Mouse (Mus musculus): ENCODE measurements around the gene Gp9.

Gp9 gene

DNA sequence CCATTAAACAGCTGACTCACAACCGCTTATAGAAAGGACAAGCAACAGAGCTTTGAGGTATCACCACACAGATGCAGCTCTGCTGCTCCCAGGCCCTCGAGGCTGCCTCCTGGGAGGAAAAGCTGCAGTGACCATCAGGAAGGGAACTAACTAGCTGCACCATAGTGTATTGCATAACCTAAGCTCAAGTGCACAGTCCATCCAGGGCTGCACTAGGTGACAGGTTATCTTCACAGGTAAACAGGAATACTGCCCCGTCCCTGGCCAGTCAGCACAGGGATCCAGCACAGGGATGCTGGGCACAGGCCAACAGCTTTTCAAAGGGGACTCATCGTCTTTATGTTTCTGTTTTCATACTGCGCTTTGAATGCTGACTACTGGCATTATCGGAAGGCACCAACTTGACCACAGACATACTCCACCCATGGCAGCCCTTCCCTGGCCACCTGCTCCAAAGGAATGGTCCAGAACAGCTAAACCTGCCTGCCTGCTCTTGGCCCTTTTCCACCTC is 31.8 kb downstream of the Gp9 start:
- no peak for DNase-seq (ENCODE audit: low read depth, low spot score)

DNA sequence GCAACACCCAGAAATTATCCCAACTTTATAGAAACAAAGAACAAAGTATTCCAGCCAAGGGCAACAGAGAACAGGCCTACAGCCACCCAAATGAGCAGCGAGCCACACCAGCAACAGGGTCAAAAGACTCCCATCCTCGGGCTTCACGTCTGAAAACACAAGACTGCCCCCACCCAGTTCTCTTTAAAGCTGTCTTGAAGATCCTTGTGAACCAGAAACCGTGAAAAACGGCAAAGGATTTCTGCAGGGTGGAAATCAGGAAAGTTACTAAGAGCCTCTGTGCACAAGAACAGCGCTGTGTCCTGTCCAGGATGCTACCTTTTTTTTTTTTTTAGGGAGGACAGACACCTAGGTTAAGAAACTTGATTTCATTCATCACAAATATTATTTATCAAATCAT is 32.4 kb downstream of the Gp9 start:
- DNase-seq (ENCODE audit: low read depth, low spot score): no peak

DNA sequence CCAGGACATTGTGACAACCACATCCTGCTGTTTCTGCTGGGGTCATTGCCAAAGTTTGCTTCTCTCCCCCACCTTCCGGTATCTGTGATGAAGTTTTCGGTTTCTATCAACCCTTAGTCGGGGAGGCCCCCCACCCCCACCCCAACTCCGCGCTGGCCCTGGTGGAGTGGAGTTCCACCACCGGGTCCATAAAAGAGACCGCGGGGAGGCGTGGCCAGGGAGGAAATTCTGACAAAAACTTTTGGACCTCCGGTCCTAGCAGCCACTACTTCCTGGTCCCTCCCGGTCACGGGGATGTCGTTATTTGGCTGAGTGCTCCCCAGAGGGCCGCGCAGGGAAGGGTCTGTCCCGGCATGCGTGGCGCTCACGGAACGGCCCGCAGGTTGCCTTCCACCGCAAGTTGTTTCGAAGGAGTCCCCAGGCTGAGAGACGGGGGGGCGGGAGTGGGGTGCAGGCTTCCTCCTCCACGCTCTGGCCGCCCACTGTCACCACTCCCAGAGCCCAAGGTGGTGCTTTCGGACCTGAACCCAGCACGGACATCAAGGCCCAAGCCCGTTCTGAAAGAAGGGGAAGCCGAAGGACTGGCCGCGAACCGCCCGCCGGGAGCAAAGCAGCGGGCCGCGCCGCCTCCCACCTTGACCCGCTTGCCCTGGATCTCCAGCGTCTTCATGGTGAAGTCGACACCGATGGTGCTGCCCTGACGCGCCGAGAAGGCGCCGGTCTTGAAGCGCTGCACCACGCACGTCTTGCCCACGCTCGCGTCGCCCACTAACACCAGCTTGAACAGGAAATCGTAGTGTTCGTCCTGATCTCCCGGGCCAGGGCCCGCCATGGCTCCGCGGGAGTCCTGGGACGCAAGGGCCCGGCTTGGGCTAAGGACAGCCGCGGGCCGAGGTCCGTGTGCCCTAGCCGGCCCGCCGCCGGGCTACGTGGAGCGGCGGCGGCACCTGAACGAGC is 33.1 kb downstream of the Gp9 start:
- peak; percentile 27 for DNase-seq (ENCODE audit: low read depth, low spot score)

DNA sequence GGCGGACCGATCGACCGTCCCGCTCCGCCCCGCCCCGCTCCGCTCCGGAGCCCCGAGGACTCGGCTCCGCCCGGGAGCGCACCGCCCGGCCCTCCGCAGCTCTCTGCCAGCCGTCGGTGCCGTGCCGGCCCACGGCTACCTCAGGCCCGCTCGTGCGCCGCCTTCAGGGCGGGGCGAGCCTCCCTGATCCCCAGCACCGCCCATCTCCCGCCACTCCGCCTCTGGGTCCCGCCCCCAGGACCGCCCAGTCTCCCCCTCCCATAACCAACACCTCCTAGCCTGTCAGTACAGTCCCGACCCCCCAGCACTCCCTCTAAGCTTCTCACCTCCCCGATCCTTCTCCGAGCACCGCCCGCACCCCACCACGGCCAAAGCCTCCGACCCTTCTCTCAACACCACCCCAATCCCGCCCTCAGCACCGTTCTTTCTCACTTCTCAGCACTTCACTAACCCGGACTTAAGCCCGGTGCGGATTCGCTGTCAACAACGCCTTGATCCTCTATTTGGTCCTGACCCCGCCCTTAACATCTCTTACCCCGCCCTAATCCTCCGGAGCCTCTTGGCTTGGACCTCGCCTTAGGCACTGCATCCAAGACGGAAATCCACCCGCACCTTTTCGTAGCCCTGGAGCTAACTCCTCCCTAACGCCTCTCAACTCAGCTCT is 33.9 kb downstream of the Gp9 start, which contains the start of gene Rab43:
TSS of gene Rab43 (minus strand) at position 490 of the 664 bp plus-strand sequence.
- peak; percentile 96 for DNase-seq (ENCODE audit: low read depth, low spot score)

DNA sequence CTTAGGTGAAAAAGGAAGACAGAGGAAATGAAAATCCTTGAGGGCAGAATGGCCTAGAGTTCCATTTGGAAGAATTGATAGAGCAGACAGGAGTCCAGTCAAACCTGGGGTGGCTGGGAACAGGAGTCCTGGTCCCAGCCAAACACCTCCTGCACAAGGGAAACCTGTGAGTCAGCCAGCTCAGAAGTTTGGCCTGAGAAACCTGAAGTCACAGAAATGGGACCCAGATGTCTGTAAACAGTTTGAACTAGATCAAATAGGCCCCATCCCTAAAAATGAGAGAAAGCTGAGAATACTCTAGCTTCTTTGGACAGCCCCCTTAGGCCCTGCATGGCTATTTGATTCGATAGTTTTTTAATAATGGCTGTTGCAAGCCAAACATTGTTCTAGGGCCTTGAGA is 34.8 kb downstream of the Gp9 start:
- DNase-seq (ENCODE audit: low read depth, low spot score): no peak

DNA sequence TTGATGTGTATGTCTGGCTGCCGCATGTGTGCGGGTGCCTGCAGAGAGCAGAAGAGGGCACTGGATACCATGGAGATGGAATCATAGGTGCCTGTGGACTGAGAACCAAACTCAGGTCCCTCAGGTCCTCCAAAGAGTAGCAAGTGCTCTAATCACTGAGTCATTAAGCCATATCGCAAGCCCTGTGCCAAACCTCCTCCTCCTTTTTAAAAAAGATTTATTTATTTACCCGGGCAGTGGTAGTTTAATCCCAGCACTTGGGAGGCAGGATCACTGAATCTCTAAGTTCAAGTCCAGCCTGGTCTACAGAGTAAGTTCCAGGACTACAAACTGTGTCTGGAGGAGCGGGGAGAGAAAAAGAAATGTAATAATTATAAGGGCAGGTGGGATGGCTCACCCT is 36.6 kb downstream of the Gp9 start:
- DNase-seq (ENCODE audit: low read depth, low spot score): no peak

DNA sequence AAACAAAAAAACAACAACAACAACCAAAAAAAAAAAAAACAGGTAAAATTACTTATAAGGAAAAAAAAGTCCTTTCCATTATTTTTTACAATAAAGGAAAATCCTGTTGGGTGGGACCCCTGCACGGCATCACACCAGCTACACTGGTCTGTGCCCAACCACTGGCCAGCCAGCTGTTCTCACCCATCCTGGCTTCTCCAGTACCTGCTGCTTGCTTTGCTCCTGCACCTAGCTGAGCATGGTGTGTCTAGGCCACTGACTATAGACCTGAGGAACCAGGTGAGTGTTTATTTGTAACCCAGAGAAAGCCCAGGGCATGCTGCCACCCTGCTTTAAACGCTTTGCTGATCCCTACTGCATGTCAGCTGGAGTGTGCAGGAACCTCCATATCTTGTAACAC is 42.5 kb downstream of the Gp9 start:
- DNase-seq (ENCODE audit: low read depth, low spot score): no peak
